Mouse (Mus musculus) limb, embryonic 15.5 days (tissue): ENCODE results near the gene Fbxo46. TPM values are rescaled to one million over a fixed set of nuclear protein-coding genes. Genes with fewer than 3 reads are reported as not detected.
A peak's percentile ranks its signal among the peaks of the same experiment; 100 is the strongest.

Source experiments
- ATAC-seq: fragments of 200-750 bp; cut with Nextera tagmentation; 2 replicates; pipeline ENCODE4 v1.8.0; 2017; ENCODE audit warnings: low read depth, moderate TSS enrichment; ENCODE audit not compliant: insufficient number of reproducible peaks, low FRiP score, low TSS enrichment
- H3K27ac ChIP-seq: fragments of 300-500 bp; sonication (generic); 2 replicates; pipeline ENCODE4 v1.5.1; 2015; ENCODE audit warnings: moderate library complexity, mild to moderate bottlenecking, inconsistent platforms
- H3K27me3 ChIP-seq: fragments of 300-500 bp; sonication (generic); 2 replicates; pipeline ENCODE4 v1.6.1; 2015; ENCODE audit warnings: inconsistent platforms
- H3K36me3 ChIP-seq: fragments of 300-500 bp; sonication (generic); 2 replicates; pipeline ENCODE4 v1.6.1; 2015; ENCODE audit warnings: inconsistent platforms
- H3K4me1 ChIP-seq: fragments of 300-500 bp; sonication (generic); 2 replicates; pipeline ENCODE4 v1.6.1; 2015; ENCODE audit warnings: inconsistent platforms
- H3K4me2 ChIP-seq: fragments of 300-500 bp; sonication (generic); 2 replicates; pipeline ENCODE4 v1.6.1; 2015; ENCODE audit warnings: mild to moderate bottlenecking, inconsistent platforms
- H3K4me3 ChIP-seq: fragments of 300-500 bp; sonication (generic); 2 replicates; pipeline ENCODE4 v1.5.1; 2015; ENCODE audit warnings: mild to moderate bottlenecking, inconsistent platforms
- H3K9ac ChIP-seq: fragments of 300-500 bp; sonication (generic); 2 replicates; pipeline ENCODE4 v1.6.1; 2015; ENCODE audit warnings: inconsistent platforms
- H3K9me3 ChIP-seq: fragments of 300-500 bp; sonication (generic); 2 replicates; pipeline ENCODE4 v1.6.1; 2016; ENCODE audit warnings: inconsistent platforms
- WGBS: fragments of 180-500 bp; shearing (Covaris S2); methylation state at CpG from one replicate; pipeline ENCODE4 v1.1.7; 2015; 5-methylcytosine and 5-hydroxymethylcytosine counted together
- polyA plus RNA-seq: library from polyadenylated mRNA; unstranded; fragments of >200 nt; fragmentation: Nextera tagmentation; extraction: Ambion mirVana; gene quantifications from 2 replicates; pipeline ENCODE4 v1.2.1, GENCODE M21; 2015

Gene Fbxo46
- polyA plus RNA-seq, 1 experiment from 2014 or later = 16.9 TPM

DNA sequence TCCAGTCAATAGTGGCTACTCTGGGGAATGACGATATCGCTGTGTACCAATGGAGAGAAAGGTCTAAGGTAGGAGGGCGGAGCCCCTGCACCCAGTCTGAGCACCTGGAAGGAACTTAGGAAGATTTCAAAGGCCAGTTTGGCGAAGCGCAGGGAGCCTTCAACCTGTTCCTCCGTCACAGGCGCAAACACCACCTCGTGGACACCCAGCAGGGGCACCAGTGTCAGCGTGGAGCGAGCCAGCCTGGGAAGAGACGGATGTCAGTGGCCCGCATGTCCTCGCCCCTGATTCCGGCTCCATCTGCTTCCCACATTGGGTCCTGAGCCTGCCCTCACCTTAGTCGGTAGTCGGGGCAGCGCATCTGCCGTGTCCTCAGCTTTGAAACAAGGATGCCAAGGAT lies 39.8 kb downstream of the Fbxo46 start:
- Histone ChIP-seq H3K27ac (no peak overlapping the region), H3K9me3 (no peaks in the 10 kb centered on the region), H3K36me3 (peaks cover 8% of the 10 kb centered on the region), H3K27me3 (peaks cover 36% of the 10 kb centered on the region), H3K4me3 (peak overlapping the region; percentile 36), H3K9ac (no peak overlapping the region), H3K4me1 (peaks cover 45% of the 10 kb centered on the region), H3K4me2 (peak overlapping the region; percentile 74; the same call in 1 of the 2 replicates)
- ATAC-seq = no peak
- 9% methylated on average over 18 of the region's 18 CpGs for WGBS

GRCm38 (mm10) chr7:19160115-19160514 lies 40.5 kb downstream of the Fbxo46 start:
- 1% methylated on average over 20 of the region's 20 CpGs for whole genome bisulfite sequencing
- H3K4me3 ChIP-seq = peak overlapping the region; percentile 36
- no peaks in the 10 kb centered on the region for H3K9me3 ChIP-seq
- H3K27ac ChIP-seq = no peak overlapping the region
- peaks cover 43% of the 10 kb centered on the region for H3K27me3 ChIP-seq
- peaks cover 52% of the 10 kb centered on the region for H3K4me1 ChIP-seq
- peak overlapping the region; percentile 74 for H3K4me2 ChIP-seq
- H3K9ac ChIP-seq = peak overlapping the region; percentile 21; the same call in 1 of the 2 replicates
- no peak for ATAC-seq
- peaks cover under 1% of the 10 kb centered on the region; the same call in 1 of the 2 replicates for H3K36me3 ChIP-seq

DNA sequence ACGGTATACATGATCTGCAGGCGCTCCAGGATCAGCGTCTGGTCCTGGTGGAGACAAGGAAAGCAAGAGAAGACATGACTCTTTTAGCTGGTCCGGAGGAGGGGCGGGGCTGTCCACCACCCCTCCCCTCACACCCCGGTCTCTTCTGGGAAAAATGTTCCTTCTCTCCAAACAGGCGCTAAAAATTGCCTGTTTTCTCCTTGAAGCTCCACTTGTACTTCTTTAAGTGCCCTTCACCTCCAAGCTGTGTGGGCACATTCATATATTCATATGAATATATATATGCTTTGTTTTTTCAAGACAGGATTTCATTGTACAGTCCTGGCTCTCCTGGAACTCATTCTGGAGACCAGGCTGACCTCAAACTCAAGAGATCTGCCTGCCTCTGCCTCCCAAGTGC lies 43.3 kb downstream of the Fbxo46 start:
- ATAC-seq = no peak
- Histone ChIP-seq H3K27ac (no peak overlapping the region), H3K4me3 (no peak overlapping the region), H3K4me2 (no peak overlapping the region), H3K36me3 (no peaks in the 10 kb centered on the region), H3K4me1 (peaks cover 38% of the 10 kb centered on the region), H3K27me3 (peaks cover 45% of the 10 kb centered on the region), H3K9ac (no peak overlapping the region), H3K9me3 (no peaks in the 10 kb centered on the region)
- 70% methylated on average over 7 of the region's 7 CpGs for WGBS

GRCm38 (mm10) chr7:19163752-19164151 lies 44.1 kb downstream of the Fbxo46 start:
- 22% methylated on average over 12 of the region's 12 CpGs for WGBS
- H3K4me1 ChIP-seq = peaks cover 38% of the 10 kb centered on the region
- H3K9ac ChIP-seq = no peak overlapping the region
- no peaks in the 10 kb centered on the region for H3K9me3 ChIP-seq
- 0 out of 2 replicates have a peak overlapping the region, but pooled peaks have one; percentile 21 for H3K4me2 ChIP-seq
- no peak overlapping the region for H3K27ac ChIP-seq
- H3K36me3 ChIP-seq = no peaks in the 10 kb centered on the region
- no peak for ATAC-seq
- no peak overlapping the region for H3K4me3 ChIP-seq
- peaks cover 43% of the 10 kb centered on the region for H3K27me3 ChIP-seq

DNA sequence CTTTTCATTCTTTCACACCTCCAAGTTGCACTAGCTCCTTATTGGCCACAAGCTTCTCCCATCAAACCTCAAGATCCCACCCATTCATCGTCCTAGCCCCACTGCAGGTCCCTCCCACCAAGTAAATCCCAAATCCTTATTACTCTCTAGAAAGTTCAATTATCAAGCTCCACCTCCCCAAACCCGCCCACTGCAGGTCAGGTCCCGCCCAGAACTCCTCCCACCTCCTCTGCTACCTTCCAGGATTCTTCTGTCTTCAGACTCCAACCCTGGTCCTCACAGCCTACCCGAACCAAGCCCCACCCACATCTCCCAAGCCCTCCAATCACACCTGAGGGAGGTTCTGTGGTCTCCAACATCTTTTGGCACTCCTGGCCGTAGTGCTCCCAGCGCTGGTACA lies 44.5 kb downstream of the Fbxo46 start:
- H3K9ac ChIP-seq = no peak overlapping the region
- no peak overlapping the region for H3K4me3 ChIP-seq
- peaks cover 39% of the 10 kb centered on the region for H3K27me3 ChIP-seq
- H3K4me2 ChIP-seq = peak overlapping the region; percentile 21
- H3K9me3 ChIP-seq = no peaks in the 10 kb centered on the region
- WGBS = 4% methylated on average over 6 of the region's 6 CpGs
- peaks cover 37% of the 10 kb centered on the region for H3K4me1 ChIP-seq
- ATAC-seq = peak; percentile 61
- H3K27ac ChIP-seq = no peak overlapping the region
- no peaks in the 10 kb centered on the region for H3K36me3 ChIP-seq

GRCm38 (mm10) chr7:19164978-19165377 lies 45.3 kb downstream of the Fbxo46 start:
- Histone ChIP-seq H3K4me3 (no peak overlapping the region), H3K9me3 (no peaks in the 10 kb centered on the region), H3K36me3 (no peaks in the 10 kb centered on the region), H3K4me2 (0 out of 2 replicates have a peak overlapping the region, but pooled peaks have one; percentile 12), H3K27ac (no peak overlapping the region), H3K27me3 (peaks cover 31% of the 10 kb centered on the region), H3K9ac (no peak overlapping the region), H3K4me1 (peaks cover 29% of the 10 kb centered on the region)
- ATAC-seq = no peak
- WGBS = 2% methylated on average over 13 of the region's 13 CpGs

- Histone ChIP-seq H3K9me3 (no peaks in the 10 kb centered on the region), H3K9ac (no peak within 1 kb of the TSS), H3K27ac (no peak within 1 kb of the TSS), H3K4me2 (0 out of 2 replicates have a peak within 1 kb of the TSS, but pooled peaks have one; percentile 12), H3K36me3 (no peaks in the 10 kb centered on the region), H3K4me1 (peaks cover 23% of the 10 kb centered on the region), H3K4me3 (no peak within 1 kb of the TSS), H3K27me3 (peaks cover 23% of the 10 kb centered on the region)
- WGBS = 13% methylated on average over 14 of the region's 14 CpGs
- no peak for ATAC-seq
Observed at GRCm38 (mm10) chr7:19165656-19166423, 46.2 kb downstream of the Fbxo46 start, which contains the start of gene Gipr. Gene Gipr (minus strand): TSS chr7:19166127.

DNA sequence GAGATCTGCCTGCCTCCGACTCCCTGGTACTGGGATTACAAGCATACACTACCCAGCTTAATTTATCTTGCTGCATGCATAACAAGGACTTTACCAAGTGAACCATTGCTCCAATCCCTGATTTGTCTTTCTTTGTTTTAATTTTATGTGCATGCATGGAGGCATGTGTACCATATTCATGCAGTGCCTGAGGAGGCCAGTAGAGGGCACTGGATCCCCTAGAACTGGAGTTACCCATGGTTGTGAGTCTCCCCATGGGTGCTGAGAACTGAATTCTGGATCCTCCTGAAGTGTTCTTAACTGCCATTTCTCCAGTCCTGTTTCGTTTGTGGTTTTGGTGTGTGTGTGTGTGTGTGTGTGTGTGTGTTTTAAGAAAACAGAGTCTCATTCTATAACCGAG lies 47.3 kb downstream of the Fbxo46 start:
- Histone ChIP-seq H3K9me3 (no peaks in the 10 kb centered on the region), H3K4me1 (peaks cover 23% of the 10 kb centered on the region), H3K27me3 (peaks cover 23% of the 10 kb centered on the region), H3K27ac (no peak overlapping the region), H3K4me3 (no peak overlapping the region), H3K4me2 (no peak overlapping the region), H3K36me3 (no peaks in the 10 kb centered on the region), H3K9ac (no peak overlapping the region)
- ATAC-seq = no peak
- 80% methylated on average over 3 of the region's 3 CpGs for WGBS

GRCm38 (mm10) chr7:19169506-19169905 lies 49.8 kb downstream of the Fbxo46 start:
- Histone ChIP-seq H3K27ac (no peak overlapping the region), H3K9me3 (no peaks in the 10 kb centered on the region), H3K4me3 (no peak overlapping the region), H3K27me3 (peaks cover 10% of the 10 kb centered on the region), H3K36me3 (no peaks in the 10 kb centered on the region), H3K4me1 (peaks cover 23% of the 10 kb centered on the region), H3K4me2 (no peak overlapping the region), H3K9ac (no peak overlapping the region)
- 63% methylated on average over 10 of the region's 10 CpGs for WGBS
- no peak for ATAC-seq

DNA sequence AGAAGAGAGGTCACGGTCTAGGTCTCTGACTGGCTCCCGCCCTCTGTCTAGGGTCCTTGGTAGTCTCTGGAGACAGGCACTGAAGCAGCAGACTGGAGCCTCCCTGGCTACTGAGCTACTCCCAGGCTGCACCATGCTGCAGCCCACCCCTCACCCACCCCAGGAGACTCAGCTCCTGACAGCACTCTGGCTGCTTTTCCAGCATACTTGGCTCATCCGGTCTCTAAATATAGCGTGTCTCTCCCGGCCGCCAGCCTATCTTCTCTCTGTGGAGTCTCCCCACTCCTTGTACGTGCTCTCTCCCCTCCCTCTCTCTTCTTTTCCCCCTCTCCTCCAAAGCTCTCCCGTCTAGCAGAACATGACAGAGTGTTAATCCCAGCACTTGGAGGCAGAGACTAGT lies 50.5 kb downstream of the Fbxo46 start:
- H3K27me3 ChIP-seq = peaks cover 4% of the 10 kb centered on the region
- 57% methylated on average over 8 of the region's 8 CpGs for whole genome bisulfite sequencing
- H3K4me3 ChIP-seq = no peak overlapping the region
- 0 out of 2 replicates have a peak overlapping the region, but pooled peaks have one; percentile 18 for H3K27ac ChIP-seq
- peaks cover 17% of the 10 kb centered on the region for H3K4me1 ChIP-seq
- no peak for ATAC-seq
- H3K9me3 ChIP-seq = no peaks in the 10 kb centered on the region
- no peak overlapping the region for H3K4me2 ChIP-seq
- no peak overlapping the region for H3K9ac ChIP-seq
- no peaks in the 10 kb centered on the region for H3K36me3 ChIP-seq

DNA sequence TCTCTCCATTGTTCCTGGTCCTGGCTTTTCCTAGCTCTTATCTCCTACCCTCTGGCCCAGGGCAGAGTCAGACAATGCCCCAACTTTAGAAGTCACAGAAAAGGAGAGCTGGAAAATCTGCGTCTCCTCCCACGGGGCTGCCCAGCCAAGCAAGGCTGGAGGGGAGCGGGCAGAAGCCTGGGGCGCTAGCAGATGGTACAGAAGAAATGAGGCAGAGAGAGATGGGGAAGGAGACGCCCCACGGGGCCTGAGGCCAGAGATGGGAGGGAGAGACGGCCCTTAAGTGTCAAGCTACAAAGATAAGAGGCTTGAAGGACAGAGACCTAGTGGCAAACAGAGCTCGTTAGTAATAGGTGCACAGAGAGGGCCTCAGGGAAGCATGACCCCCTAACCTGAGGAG lies 52.2 kb downstream of the Fbxo46 start:
- H3K27ac ChIP-seq = no peak overlapping the region
- ATAC-seq = no peak
- no peak overlapping the region for H3K4me2 ChIP-seq
- peaks cover 19% of the 10 kb centered on the region for H3K27me3 ChIP-seq
- WGBS = 58% methylated on average over 8 of the region's 8 CpGs
- H3K36me3 ChIP-seq = no peaks in the 10 kb centered on the region
- peaks cover 20% of the 10 kb centered on the region for H3K4me1 ChIP-seq
- H3K4me3 ChIP-seq = no peak overlapping the region
- no peaks in the 10 kb centered on the region for H3K9me3 ChIP-seq
- no peak overlapping the region for H3K9ac ChIP-seq

- H3K4me2 ChIP-seq = peak overlapping the region; percentile 52
- no peak overlapping the region for H3K27ac ChIP-seq
- H3K4me1 ChIP-seq = peaks cover 21% of the 10 kb centered on the region
- peaks cover 29% of the 10 kb centered on the region for H3K27me3 ChIP-seq
- 2% methylated on average over 17 of the region's 17 CpGs for WGBS
- 0 out of 2 replicates have a peak, but pooled peaks have one; percentile 36 for ATAC-seq
- H3K4me3 ChIP-seq = peak overlapping the region; percentile 33
- H3K9me3 ChIP-seq = no peaks in the 10 kb centered on the region
- H3K9ac ChIP-seq = no peak overlapping the region
- H3K36me3 ChIP-seq = no peaks in the 10 kb centered on the region
Observed at GRCm38 (mm10) chr7:19172874-19173273, 53.2 kb downstream of the Fbxo46 start.
